Mouse (Mus musculus) regulatory T cell (primary cell): ENCODE measurements at regions not wholly inside any gene's neighbourhood (a gene's known extent, or its start where the extent isn't known, plus 50 kb on each side); places are given as distances from the start of the nearest gene placed in this dataset.
"Not testable (repeated sequence)": the region's sequence is repeated elsewhere in the genome, so short reads cannot be mapped to it uniquely, and the experiment has no call there.

Source experiments
- in situ Hi-C: fragments of 300-600 bp; cut with MboI, MseI; formaldehyde crosslinking; loops from one replicate; pipeline ENCODE4 v1.15.1; 2025; ENCODE audit warnings: high pct_unique_total_duplicates

- in situ Hi-C loops, result no loop called here
Measured at GRCm38 (mm10) chr3:80070726-80071125, 186.4 kb downstream of the Fam198b start.

- in situ Hi-C loops, result loop anchor here (25.0 kb wide), 1 partner anchor 1857 kb away; the partner anchor contains the start of gene Ctso
Measured at GRCm38 (mm10) chr3:80079801-80080418, 195.6 kb downstream of the Fam198b start.

GRCm38 (mm10) chr3:80081210-80081609, 196.9 kb downstream of the Fam198b start:
- in situ Hi-C loops, result loop anchor here (25.0 kb wide), 1 partner anchor 1856 kb away; the partner anchor contains the start of gene Ctso

GRCm38 (mm10) chr3:80082780-80083519, 198.6 kb downstream of the Fam198b start:
- in situ Hi-C loops, result loop anchor here (25.0 kb wide), 1 partner anchor 1854 kb away; the partner anchor contains the start of gene Ctso

- in situ Hi-C loops, result loop anchor here (25.0 kb wide), 1 partner anchor 1853 kb away; the partner anchor contains the start of gene Ctso
Measured at GRCm38 (mm10) chr3:80084168-80084567, 199.8 kb downstream of the Fam198b start.

- in situ Hi-C loops, result loop anchor here (25.0 kb wide), 1 partner anchor 1838 kb away; the partner anchor contains the start of gene Ctso
Measured at GRCm38 (mm10) chr3:80099625-80100024, 215.3 kb downstream of the Fam198b start.

- in situ Hi-C loops, result no loop called here
Measured at GRCm38 (mm10) chr3:80120177-80120736, 235.9 kb downstream of the Fam198b start.

- in situ Hi-C loops, result no loop called here
Measured at GRCm38 (mm10) chr3:80123666-80124065, 239.3 kb downstream of the Fam198b start.

GRCm38 (mm10) chr3:80124621-80125020, 240.3 kb downstream of the Fam198b start:
- in situ Hi-C loops, result no loop called here

GRCm38 (mm10) chr3:80141697-80142096, 257.4 kb downstream of the Fam198b start:
- in situ Hi-C loops, result no loop called here

GRCm38 (mm10) chr3:80160473-80160872, 276.1 kb downstream of the Fam198b start:
- in situ Hi-C loops, result no loop called here

GRCm38 (mm10) chr3:80181749-80182148, 297.4 kb downstream of the Fam198b start:
- in situ Hi-C loops, result no loop called here

- in situ Hi-C loops, result not testable (repeated sequence)
Measured at GRCm38 (mm10) chr3:80182161-80182560, 297.8 kb downstream of the Fam198b start.

GRCm38 (mm10) chr3:80187406-80187805, 303.1 kb downstream of the Fam198b start:
- in situ Hi-C loops, result no loop called here

GRCm38 (mm10) chr3:80200904-80201303, 316.6 kb downstream of the Fam198b start:
- in situ Hi-C loops, result no loop called here

GRCm38 (mm10) chr3:80204821-80205220, 320.5 kb downstream of the Fam198b start:
- in situ Hi-C loops, result no loop called here

GRCm38 (mm10) chr3:80205351-80205750, 321.0 kb downstream of the Fam198b start:
- in situ Hi-C loops, result no loop called here

- in situ Hi-C loops, result no loop called here
Measured at GRCm38 (mm10) chr3:80207022-80207421, 322.7 kb downstream of the Fam198b start.

- in situ Hi-C loops, result no loop called here
Measured at GRCm38 (mm10) chr3:80208028-80208427, 323.7 kb downstream of the Fam198b start.

- in situ Hi-C loops, result no loop called here
Measured at GRCm38 (mm10) chr3:80209596-80209995, 325.3 kb downstream of the Fam198b start.

GRCm38 (mm10) chr3:80211323-80212109, 327.2 kb downstream of the Fam198b start:
- in situ Hi-C loops, result no loop called here

- in situ Hi-C loops, result no loop called here
Measured at GRCm38 (mm10) chr3:80248611-80249010, 364.3 kb downstream of the Fam198b start.
